Mouse (Mus musculus) neural tube, embryonic 12.5 days (tissue): Measurements from ENCODE around the gene Dyx1c1. TPM values are rescaled to one million over a fixed set of nuclear protein-coding genes. Genes with fewer than 3 reads are reported as not detected.

Experiments used
- ATAC-seq: fragments of 200-750 bp; cut with Nextera tagmentation; 2 replicates; pipeline ENCODE4 v1.8.0; 2017; ENCODE audit warnings: low read depth, mild to moderate bottlenecking, moderate TSS enrichment, moderate library complexity; ENCODE audit not compliant: low FRiP score
- H3K27ac ChIP-seq: fragments of 300-500 bp; sonication (generic); 2 replicates; pipeline ENCODE4 v1.5.1; 2016
- H3K27me3 ChIP-seq: fragments of 300-500 bp; sonication (generic); replicated peaks from 2 replicates; pipeline ENCODE4 v1.6.1; 2016; ENCODE audit warnings: mild to moderate bottlenecking
- H3K36me3 ChIP-seq: fragments of 300-500 bp; sonication (generic); 2 replicates; pipeline ENCODE4 v1.6.1; 2016; ENCODE audit warnings: mild to moderate bottlenecking
- H3K4me1 ChIP-seq: fragments of 300-500 bp; sonication (generic); 2 replicates; pipeline ENCODE4 v1.6.1; 2016
- H3K4me2 ChIP-seq: fragments of 300-500 bp; sonication (generic); replicated peaks from 2 replicates; pipeline ENCODE4 v1.6.1; 2016; ENCODE audit warnings: mild to moderate bottlenecking
- H3K4me3 ChIP-seq: fragments of 300-500 bp; sonication (generic); 2 replicates; pipeline ENCODE4 v1.5.1; 2016
- H3K9ac ChIP-seq: fragments of 300-500 bp; sonication (generic); 2 replicates; pipeline ENCODE4 v1.6.1; 2016; ENCODE audit warnings: mild to moderate bottlenecking
- H3K9me3 ChIP-seq: fragments of 300-500 bp; sonication (generic); 2 replicates; pipeline ENCODE4 v1.6.1; 2016; ENCODE audit warnings: mild to moderate bottlenecking
- WGBS: fragments of 180-500 bp; shearing (Covaris S2); methylation state at CpG from one replicate; pipeline ENCODE4 v1.1.7; 2016; 5-methylcytosine and 5-hydroxymethylcytosine counted together
- polyA plus RNA-seq: library from polyadenylated mRNA; unstranded; fragments of >200 nt; fragmentation: Nextera tagmentation; extraction: Ambion mirVana; gene quantifications from 2 replicates; pipeline ENCODE4 v1.2.1, GENCODE M21; 2016

Gene Dyx1c1
- polyA plus RNA-seq, 1 experiment from 2014 or later = 2.0 TPM

- Histone ChIP-seq H3K27ac (no peak overlapping the region), H3K4me3 (no peak overlapping the region), H3K9ac (no peak overlapping the region), H3K36me3 (peaks cover 36% of the 10 kb centered on the region), H3K4me2 (no peak overlapping the region), H3K4me1 (no peaks in the 10 kb centered on the region), H3K9me3 (peaks cover 6% of the 10 kb centered on the region; the same call in 1 of the 2 replicates), H3K27me3 (no peaks in the 10 kb centered on the region)
- ATAC-seq = no peak
- 94% methylated on average over 13 of the region's 13 CpGs for WGBS
Observed at GRCm38 (mm10) chr9:72944286-72944685, 14.3 kb upstream of the Dyx1c1 start.

- Histone ChIP-seq H3K27me3 (no peaks in the 10 kb centered on the region), H3K36me3 (peaks cover 36% of the 10 kb centered on the region), H3K27ac (no peak overlapping the region), H3K4me1 (no peaks in the 10 kb centered on the region), H3K4me3 (no peak overlapping the region), H3K4me2 (no peak overlapping the region), H3K9ac (no peak overlapping the region), H3K9me3 (peaks cover 6% of the 10 kb centered on the region; the same call in 1 of the 2 replicates)
- 92% methylated on average over 1 of the region's 1 CpGs for WGBS
- no peak for ATAC-seq
Observed at GRCm38 (mm10) chr9:72947010-72947409, 11.6 kb upstream of the Dyx1c1 start.

GRCm38 (mm10) chr9:72949572-72949971, 9.0 kb upstream of the Dyx1c1 start:
- H3K4me1 ChIP-seq = no peaks in the 10 kb centered on the region
- H3K27ac ChIP-seq = no peak overlapping the region
- H3K9ac ChIP-seq = no peak overlapping the region
- no peak for ATAC-seq
- 74% methylated on average over 7 of the region's 7 CpGs for WGBS
- H3K36me3 ChIP-seq = peaks cover 25% of the 10 kb centered on the region
- H3K4me2 ChIP-seq = no peak overlapping the region
- H3K4me3 ChIP-seq = no peak overlapping the region
- H3K9me3 ChIP-seq = peaks cover 6% of the 10 kb centered on the region; the same call in 1 of the 2 replicates
- no peaks in the 10 kb centered on the region for H3K27me3 ChIP-seq

GRCm38 (mm10) chr9:72954746-72955145, 3.8 kb upstream of the Dyx1c1 start:
- Histone ChIP-seq H3K27ac (no peak overlapping the region), H3K4me2 (no peak overlapping the region), H3K27me3 (no peaks in the 10 kb centered on the region), H3K4me3 (no peak overlapping the region), H3K36me3 (no peaks in the 10 kb centered on the region), H3K9ac (no peak overlapping the region), H3K9me3 (no peaks in the 10 kb centered on the region), H3K4me1 (peaks cover 6% of the 10 kb centered on the region; the same call in 1 of the 2 replicates)
- no peak for ATAC-seq
- WGBS = 47% methylated on average over 2 of the region's 2 CpGs

GRCm38 (mm10) chr9:72955546-72955945, 3.0 kb upstream of the Dyx1c1 start:
- Histone ChIP-seq H3K4me2 (no peak overlapping the region), H3K27ac (no peak overlapping the region), H3K9me3 (no peaks in the 10 kb centered on the region), H3K4me3 (no peak overlapping the region), H3K36me3 (no peaks in the 10 kb centered on the region), H3K27me3 (no peaks in the 10 kb centered on the region), H3K9ac (no peak overlapping the region), H3K4me1 (peaks cover 6% of the 10 kb centered on the region; the same call in 1 of the 2 replicates)
- WGBS = 22% methylated on average over 1 of the region's 1 CpGs
- no peak for ATAC-seq

GRCm38 (mm10) chr9:72961346-72961745, 2.8 kb downstream of the Dyx1c1 start:
- no peak overlapping the region for H3K27ac ChIP-seq
- H3K4me2 ChIP-seq = no peak overlapping the region
- no peak overlapping the region for H3K4me3 ChIP-seq
- H3K4me1 ChIP-seq = peaks cover 6% of the 10 kb centered on the region; the same call in 1 of the 2 replicates
- ATAC-seq = no peak
- no peaks in the 10 kb centered on the region for H3K36me3 ChIP-seq
- no peaks in the 10 kb centered on the region for H3K9me3 ChIP-seq
- WGBS = 76% methylated on average over 8 of the region's 8 CpGs
- no peaks in the 10 kb centered on the region for H3K27me3 ChIP-seq
- no peak overlapping the region for H3K9ac ChIP-seq

- Histone ChIP-seq H3K9ac (no peak overlapping the region), H3K9me3 (no peaks in the 10 kb centered on the region), H3K4me1 (peaks cover 6% of the 10 kb centered on the region; the same call in 1 of the 2 replicates), H3K36me3 (no peaks in the 10 kb centered on the region), H3K4me3 (no peak overlapping the region), H3K27ac (no peak overlapping the region), H3K27me3 (no peaks in the 10 kb centered on the region), H3K4me2 (no peak overlapping the region)
- no peak for ATAC-seq
- WGBS = 82% methylated on average over 15 of the region's 15 CpGs
Observed at GRCm38 (mm10) chr9:72961959-72962358, 3.4 kb downstream of the Dyx1c1 start.

GRCm38 (mm10) chr9:72968349-72969061, 9.9 kb downstream of the Dyx1c1 start:
- WGBS = 40% methylated on average over 11 of the region's 11 CpGs
- no peaks in the 10 kb centered on the region for H3K36me3 ChIP-seq
- H3K4me1 ChIP-seq = no peaks in the 10 kb centered on the region
- H3K9me3 ChIP-seq = no peaks in the 10 kb centered on the region
- H3K27ac ChIP-seq = no peak overlapping the region
- no peaks in the 10 kb centered on the region for H3K27me3 ChIP-seq
- H3K4me2 ChIP-seq = no peak overlapping the region
- no peak for ATAC-seq
- no peak overlapping the region for H3K4me3 ChIP-seq
- H3K9ac ChIP-seq = no peak overlapping the region

GRCm38 (mm10) chr9:72969874-72970273, 11.3 kb downstream of the Dyx1c1 start:
- Histone ChIP-seq H3K36me3 (no peaks in the 10 kb centered on the region), H3K27ac (no peak overlapping the region), H3K4me2 (no peak overlapping the region), H3K27me3 (no peaks in the 10 kb centered on the region), H3K9ac (no peak overlapping the region), H3K9me3 (no peaks in the 10 kb centered on the region), H3K4me3 (no peak overlapping the region), H3K4me1 (no peaks in the 10 kb centered on the region)
- 75% methylated on average over 7 of the region's 7 CpGs for WGBS
- ATAC-seq = no peak

- H3K27ac ChIP-seq = no peak overlapping the region
- no peaks in the 10 kb centered on the region for H3K9me3 ChIP-seq
- WGBS = 85% methylated on average over 5 of the region's 5 CpGs
- no peaks in the 10 kb centered on the region for H3K4me1 ChIP-seq
- H3K4me2 ChIP-seq = no peak overlapping the region
- H3K9ac ChIP-seq = no peak overlapping the region
- no peak for ATAC-seq
- H3K27me3 ChIP-seq = no peaks in the 10 kb centered on the region
- H3K36me3 ChIP-seq = no peaks in the 10 kb centered on the region
- no peak overlapping the region for H3K4me3 ChIP-seq
Observed at GRCm38 (mm10) chr9:72972435-72972834, 13.8 kb downstream of the Dyx1c1 start.

GRCm38 (mm10) chr9:72972984-72973383, 14.4 kb downstream of the Dyx1c1 start:
- no peaks in the 10 kb centered on the region for H3K4me1 ChIP-seq
- no peaks in the 10 kb centered on the region for H3K9me3 ChIP-seq
- no peak overlapping the region for H3K4me3 ChIP-seq
- H3K4me2 ChIP-seq = no peak overlapping the region
- no peaks in the 10 kb centered on the region for H3K27me3 ChIP-seq
- H3K36me3 ChIP-seq = no peaks in the 10 kb centered on the region
- no peak overlapping the region for H3K9ac ChIP-seq
- no peak overlapping the region for H3K27ac ChIP-seq
- no peak for ATAC-seq

GRCm38 (mm10) chr9:72974734-72975133, 16.1 kb downstream of the Dyx1c1 start:
- no peak overlapping the region for H3K9ac ChIP-seq
- H3K27ac ChIP-seq = no peak overlapping the region
- H3K36me3 ChIP-seq = no peaks in the 10 kb centered on the region
- H3K4me3 ChIP-seq = no peak overlapping the region
- H3K4me1 ChIP-seq = no peaks in the 10 kb centered on the region
- no peaks in the 10 kb centered on the region for H3K9me3 ChIP-seq
- no peak for ATAC-seq
- 91% methylated on average over 5 of the region's 5 CpGs for WGBS
- H3K4me2 ChIP-seq = no peak overlapping the region
- no peaks in the 10 kb centered on the region for H3K27me3 ChIP-seq

GRCm38 (mm10) chr9:72975242-72975641, 16.7 kb downstream of the Dyx1c1 start:
- no peak overlapping the region for H3K4me3 ChIP-seq
- no peak overlapping the region for H3K27ac ChIP-seq
- 86% methylated on average over 1 of the region's 1 CpGs for WGBS
- H3K36me3 ChIP-seq = no peaks in the 10 kb centered on the region
- H3K27me3 ChIP-seq = no peaks in the 10 kb centered on the region
- H3K4me1 ChIP-seq = no peaks in the 10 kb centered on the region
- H3K9me3 ChIP-seq = no peaks in the 10 kb centered on the region
- ATAC-seq = no peak
- no peak overlapping the region for H3K4me2 ChIP-seq
- H3K9ac ChIP-seq = no peak overlapping the region
